Mouse (Mus musculus): ENCODE data around the gene Cartpt. TPM values are rescaled to one million over a fixed set of nuclear protein-coding genes. Genes with fewer than 3 reads are reported as not detected.

Cartpt gene
- polyA plus RNA-seq (2014; fragmentation: Illumina TruSeq; extraction: RNeasy Lipid Tissue Mini Kit (QIAGEN cat#74804); ENCODE audit: low read depth, low replicate concordance), result 0.42 TPM

DNA sequence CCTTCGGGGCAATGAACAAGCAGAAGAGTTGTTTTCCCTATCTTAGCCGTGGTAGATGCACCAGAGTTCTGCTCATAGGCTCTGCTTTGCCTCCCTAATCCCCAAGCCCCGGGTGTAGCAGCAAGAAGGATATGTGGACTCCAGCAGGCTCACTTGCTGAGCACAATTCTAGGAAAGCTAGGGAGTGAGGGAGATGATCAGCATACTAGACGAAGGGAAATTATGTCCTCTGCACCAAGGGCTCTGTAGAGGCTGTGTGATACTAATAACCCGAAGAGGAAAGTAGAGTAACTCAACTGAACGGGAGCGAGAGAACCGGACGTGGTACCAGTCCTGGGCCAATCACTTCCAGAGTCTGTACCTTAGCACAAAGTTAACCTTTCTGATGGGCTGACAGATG, at the start of gene Cartpt:
Gene Cartpt, minus strand, starts transcription at position 127 of the 400 bp plus-strand sequence.

Other genes starting within 250 kb of the Cartpt start
- 56.9 TPM for gene Mccc2, start 114.5 kb upstream of the Cartpt start, polyA plus RNA-seq (2014; fragmentation: Illumina TruSeq; extraction: RNeasy Lipid Tissue Mini Kit (QIAGEN cat#74804); ENCODE audit: low read depth, low replicate concordance)
- 8.0 TPM for gene Bdp1, start 203.0 kb upstream of the Cartpt start, polyA plus RNA-seq (2014; fragmentation: Illumina TruSeq; extraction: RNeasy Lipid Tissue Mini Kit (QIAGEN cat#74804); ENCODE audit: low read depth, low replicate concordance)
- 59.6 TPM for gene Serf1, start 206.9 kb upstream of the Cartpt start, polyA plus RNA-seq (2014; fragmentation: Illumina TruSeq; extraction: RNeasy Lipid Tissue Mini Kit (QIAGEN cat#74804); ENCODE audit: low read depth, low replicate concordance)
- gene Smn1, start 223.8 kb upstream of the Cartpt start, polyA plus RNA-seq (2014; fragmentation: Illumina TruSeq; extraction: RNeasy Lipid Tissue Mini Kit (QIAGEN cat#74804); ENCODE audit: low read depth, low replicate concordance), result 20.1 TPM